Mouse (Mus musculus) T-helper 2 cell (primary cell): ENCODE results near the gene Pip4k2a.

Experiments used
- in situ Hi-C: fragments of 300-600 bp; cut with MboI, MseI; formaldehyde crosslinking; loops from one replicate; pipeline ENCODE4 v1.15.1; 2025; ENCODE audit warnings: high pct_unique_total_duplicates

Pip4k2a gene

DNA sequence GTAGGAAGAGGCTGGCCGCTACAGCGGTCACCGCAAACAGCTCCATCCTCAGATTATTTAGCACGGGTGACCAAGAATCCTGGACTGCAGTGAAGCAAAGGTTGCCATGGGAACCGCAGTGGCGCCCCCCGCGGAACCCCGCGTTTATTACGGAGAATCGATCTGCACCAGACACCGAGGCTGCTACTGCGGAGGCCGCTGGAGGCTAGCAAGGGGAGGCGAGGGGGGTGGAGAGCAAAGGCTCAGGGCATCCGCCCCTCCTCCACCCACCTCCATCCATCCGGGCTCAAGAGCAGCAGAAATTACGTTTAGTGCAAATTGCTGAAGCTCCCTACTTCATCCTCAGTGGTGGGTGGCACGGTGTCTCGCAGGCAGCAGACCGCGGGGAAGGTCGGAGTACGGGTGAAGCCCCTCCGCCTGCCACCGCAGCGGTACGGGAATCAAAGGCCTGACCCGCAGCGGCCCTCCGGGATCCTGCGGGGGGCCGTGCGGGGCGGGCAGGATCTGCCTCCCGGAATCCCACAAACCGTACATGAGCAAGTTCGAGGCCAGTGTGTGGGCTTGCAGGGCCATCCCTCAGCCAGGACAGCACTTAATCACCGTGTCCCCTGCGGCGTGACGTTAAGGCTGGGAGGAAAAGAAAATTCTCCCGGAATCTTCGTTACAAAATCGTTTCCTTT, 197.8 kb downstream of the Pip4k2a start:
- in situ Hi-C loops = no loop called here

DNA sequence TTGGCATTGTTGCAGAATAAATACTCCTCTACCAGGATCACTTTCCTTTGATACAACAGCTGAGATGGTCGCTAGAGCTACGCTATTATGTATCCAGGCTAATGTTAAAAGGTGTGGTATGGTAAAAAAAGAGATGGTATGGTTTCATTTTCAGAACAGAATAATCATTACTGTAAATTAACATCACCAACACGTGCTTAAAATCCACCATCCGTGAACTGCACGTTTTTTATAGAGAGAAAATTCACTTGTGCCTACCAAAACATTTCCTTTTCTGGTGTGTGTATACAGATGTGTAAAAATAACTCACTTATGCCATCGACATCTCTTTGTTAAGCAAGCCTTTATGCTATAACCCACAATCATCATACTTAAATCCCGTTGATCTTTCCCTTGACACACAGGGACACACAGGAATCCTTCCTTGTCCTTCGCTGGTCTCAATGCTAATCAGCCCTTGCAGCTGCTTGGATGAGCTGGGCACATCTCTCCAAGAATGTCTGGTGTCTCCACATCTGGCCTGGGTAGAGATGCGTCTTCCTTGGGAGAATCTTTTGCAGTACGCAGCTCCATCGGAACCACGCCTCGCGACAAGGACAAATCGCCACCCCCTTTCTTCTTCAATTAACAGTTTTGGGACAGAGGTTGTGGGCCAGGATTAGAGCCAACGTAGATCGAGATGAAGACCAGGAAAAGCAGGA, 198.5 kb downstream of the Pip4k2a start:
- in situ Hi-C loops = no loop called here

DNA sequence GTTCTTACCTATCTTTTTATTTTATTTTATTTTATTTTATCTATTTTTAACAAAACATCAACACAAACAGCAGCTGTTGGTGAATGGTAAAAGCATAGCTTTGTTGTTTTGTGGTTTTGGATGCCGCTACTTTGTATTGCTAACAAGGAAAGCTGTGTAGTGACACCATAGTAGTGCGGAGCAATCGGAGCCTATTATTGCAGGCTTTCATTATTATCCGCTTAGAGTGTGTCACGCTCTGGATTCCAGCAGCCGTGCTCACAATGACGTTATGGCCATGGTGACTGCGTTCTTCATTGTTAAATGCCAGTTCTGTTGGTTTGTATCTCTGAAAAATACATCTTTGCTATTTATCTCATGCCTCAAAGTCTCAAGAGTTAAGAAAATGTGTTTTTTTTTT, 200.2 kb downstream of the Pip4k2a start:
- in situ Hi-C loops = no loop called here

DNA sequence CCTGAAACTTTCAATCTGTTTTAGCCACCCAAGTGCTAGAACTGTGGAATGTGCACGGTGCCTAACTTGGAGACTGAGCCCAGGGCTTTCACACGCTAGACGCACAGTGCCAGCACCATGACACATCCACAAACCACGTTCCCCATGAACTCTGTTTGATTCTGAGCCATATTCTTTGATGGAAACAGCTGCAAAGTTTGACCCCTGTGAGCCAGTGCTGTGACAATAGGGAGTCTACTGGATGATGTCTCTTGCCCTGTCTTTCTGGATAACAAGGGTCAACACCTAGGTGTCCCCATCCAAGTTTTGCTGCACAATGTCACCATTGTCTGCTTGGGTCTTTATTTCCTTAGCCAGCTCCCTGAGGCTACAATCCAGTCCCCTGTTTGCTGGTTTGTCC, 203.7 kb downstream of the Pip4k2a start:
- in situ Hi-C loops = no loop called here
